Mouse (Mus musculus) thymus, adult 18-20 months (tissue): ENCODE results near the gene Atg4b.
"Not testable (repeated sequence)": the region's sequence is repeated elsewhere in the genome, so short reads cannot be mapped to it uniquely, and the experiment has no call there.

Experiments used
- DNase-seq, 2 experiments: peaks; one replicate each; pipeline ENCODE4 v3.0.0; 2022; ENCODE audit warnings: mixed read lengths in 2 of 2

Gene Atg4b

GRCm38 (mm10) chr1:93756154-93756553 is 4.9 kb downstream of the Atg4b start:
- no peak for DNase-seq

GRCm38 (mm10) chr1:93760076-93760475 is 8.8 kb downstream of the Atg4b start:
- DNase-seq = no peak

- not testable (repeated sequence) for DNase-seq
Observed at GRCm38 (mm10) chr1:93763531-93763930, 12.2 kb downstream of the Atg4b start.

DNA sequence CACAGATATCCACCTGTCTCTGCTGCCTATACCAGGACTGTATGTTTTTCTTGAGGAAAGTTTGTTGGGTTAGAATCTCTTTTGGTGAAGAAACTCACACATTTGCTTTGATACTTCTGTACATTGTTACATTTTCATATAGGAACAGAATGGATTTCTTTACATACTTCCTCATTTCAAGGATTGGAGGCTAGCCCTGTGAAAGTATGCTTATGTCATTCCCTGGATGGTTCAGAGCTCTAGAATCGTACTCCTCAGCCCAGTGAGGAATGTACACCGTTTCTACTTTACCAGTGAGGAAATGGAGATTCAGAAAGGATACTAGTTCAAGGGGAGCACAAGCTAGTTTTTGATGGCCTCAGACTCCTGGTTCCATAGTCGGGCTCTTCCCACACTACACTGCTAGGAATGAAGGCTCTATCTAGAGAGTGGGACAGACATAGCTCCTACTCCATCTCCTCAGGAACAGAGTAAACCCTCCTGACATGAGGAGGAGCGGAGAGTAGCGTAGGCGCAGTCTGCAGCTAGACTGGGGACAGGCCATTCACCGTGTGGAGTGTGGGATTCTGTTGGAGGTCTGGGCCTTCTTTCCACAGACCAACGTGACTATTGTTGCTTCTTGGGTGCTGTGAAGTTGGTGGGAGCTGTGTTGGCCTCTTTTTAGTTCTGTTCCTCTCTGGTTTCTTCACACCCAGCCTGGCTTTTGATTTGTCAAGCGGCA is 13.7 kb downstream of the Atg4b start:
- no peak for DNase-seq

DNA sequence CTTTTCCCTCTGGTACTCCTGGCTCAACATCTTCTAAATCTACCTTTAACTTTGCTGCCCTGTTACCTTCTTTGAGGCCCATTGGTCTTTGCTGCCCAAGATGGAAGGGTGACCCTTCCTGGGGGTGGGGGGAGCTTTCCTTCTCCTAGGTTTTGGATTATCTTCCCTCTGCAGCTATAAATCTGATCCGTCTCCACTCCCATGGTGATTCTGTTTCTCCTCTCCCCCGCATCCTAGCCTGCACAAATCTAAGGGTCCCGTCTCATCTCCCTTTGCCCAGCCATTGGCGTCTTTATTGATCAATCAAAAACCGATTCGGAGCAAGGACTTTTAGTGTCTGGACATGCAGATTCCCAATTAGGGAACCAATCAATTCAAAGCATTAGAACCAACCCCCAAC is 16.3 kb downstream of the Atg4b start:
- DNase-seq = no peak

GRCm38 (mm10) chr1:93769901-93770300 is 18.6 kb downstream of the Atg4b start:
- no peak for DNase-seq

DNA sequence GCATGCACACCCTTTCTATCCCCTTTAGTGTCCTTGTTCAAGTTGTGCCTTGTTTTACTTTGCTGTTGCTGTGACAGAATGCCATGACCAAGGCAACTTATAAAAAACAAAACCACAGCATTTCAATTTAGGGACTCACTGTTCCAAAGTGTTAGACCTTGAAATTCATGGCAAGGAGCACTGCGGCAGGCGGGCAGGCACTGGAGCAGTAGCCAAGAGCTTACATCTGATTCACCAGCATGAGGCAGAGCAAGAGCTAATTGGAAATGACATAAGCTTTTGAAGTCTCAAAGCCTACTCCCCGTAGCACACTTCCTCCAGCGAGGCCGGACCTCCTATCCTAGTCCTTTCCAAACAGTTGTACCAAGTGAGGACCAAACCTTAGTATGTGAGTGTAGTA is 25.4 kb downstream of the Atg4b start:
- no peak for DNase-seq

- no peak for DNase-seq
Observed at GRCm38 (mm10) chr1:93786912-93787311, 35.6 kb downstream of the Atg4b start.

DNA sequence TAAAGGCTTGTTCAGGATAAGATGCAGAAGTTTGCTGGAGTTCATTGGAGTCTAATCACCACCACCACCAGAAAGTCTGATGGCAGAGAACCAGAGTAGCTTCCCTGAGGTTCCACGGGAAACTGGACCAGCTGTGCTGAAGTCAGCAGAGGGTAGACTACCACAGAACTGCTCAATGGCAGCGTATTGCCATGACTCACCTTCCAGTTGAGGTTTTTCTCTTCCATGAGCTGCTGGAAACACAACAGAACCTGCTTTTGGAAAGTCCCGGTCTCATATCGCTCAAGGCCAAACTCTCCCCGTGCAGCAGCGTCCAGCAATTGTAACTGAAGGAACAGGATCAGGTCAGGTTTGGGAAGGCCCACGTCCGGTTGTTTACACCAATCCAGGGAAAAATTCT is 43.2 kb downstream of the Atg4b start:
- DNase-seq = no peak

DNA sequence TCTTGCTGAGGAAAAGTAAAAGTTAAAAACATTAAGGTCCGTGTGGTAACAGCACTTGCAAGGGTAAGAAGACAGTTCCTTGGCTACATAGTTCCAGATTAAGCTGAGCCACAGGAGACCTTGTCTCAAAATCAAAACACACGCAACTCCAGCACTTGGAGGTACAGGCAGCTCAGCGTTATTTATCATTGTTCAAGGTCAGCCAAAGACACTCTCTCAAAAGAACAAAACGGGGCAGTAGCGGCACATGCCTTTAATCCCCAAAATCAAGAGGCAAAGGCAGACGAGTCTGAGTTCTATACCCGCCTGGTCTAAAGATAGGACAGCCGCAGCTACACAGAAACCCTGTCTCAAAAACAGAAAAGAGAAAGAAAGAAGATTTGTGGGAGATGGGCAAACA is 44.6 kb downstream of the Atg4b start:
- DNase-seq = no peak

DNA sequence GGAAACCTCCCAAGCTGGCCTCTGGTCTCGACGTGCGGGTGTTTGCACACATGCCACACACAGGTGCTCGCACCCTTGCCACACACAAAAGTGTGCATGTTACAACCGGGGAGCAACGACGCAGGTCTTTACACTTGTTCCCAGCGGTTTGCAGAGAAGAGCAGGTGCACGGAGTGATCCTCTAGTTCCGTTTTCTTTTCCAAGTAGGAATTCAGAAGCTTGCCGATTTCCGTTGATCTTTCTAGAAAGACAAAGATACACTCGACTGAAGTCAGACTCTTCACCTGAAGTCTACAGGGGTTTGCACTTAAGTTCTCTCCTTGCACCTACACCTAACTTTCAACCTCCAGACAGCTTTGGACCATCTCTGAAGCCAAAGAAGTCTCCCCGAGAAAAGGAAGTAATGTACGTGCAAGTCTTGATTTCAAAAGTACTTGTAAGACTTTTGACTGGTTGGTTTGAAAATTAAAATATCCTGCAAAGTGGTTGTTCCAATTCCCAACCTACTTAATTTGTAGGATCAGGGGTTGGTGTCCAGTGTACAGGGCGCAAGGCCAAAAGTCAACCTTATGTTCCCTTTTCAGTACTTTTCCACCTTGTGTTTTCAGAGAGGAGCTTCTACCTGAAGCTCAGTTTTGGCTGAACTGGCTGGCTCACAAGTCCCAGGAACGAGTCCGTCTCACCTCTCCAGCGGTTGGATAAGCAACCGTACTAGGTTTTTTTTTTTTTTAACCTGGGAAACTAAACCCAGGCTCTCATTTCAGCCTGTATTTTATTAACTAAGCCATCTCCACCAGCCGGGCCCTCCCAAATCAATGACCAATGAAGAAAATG is 49.6 kb downstream of the Atg4b start:
- DNase-seq = no peak

DNA sequence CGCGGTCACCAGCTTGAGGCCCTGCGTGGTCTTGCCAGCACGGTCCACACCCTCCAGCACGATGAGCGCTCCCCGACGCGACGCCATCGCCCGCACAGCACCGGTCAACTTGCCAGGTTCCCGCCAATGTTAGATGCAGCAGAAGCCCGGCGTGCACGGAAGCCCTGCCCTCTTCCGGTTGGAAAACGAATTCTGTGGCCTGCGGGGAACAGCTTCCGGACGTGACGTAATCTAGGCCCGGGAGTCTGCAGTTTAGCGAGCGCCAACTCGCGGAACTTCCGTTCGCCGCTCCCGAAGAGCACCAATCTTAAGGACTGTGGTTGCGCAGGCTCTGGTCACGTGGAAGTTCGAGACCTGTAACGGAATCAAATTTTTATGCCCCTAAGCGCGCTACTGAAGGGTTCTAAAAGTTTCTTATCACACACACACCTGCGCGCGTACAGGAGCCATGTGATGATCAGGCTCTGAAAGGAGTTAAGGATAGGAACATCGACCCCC is 50.5 kb downstream of the Atg4b start, which contains the start of gene Dtymk:
TSS of gene Dtymk (minus strand) at position 194 of the 498 bp plus-strand sequence.
- DNase-seq = peak; percentile 87 to 92

DNA sequence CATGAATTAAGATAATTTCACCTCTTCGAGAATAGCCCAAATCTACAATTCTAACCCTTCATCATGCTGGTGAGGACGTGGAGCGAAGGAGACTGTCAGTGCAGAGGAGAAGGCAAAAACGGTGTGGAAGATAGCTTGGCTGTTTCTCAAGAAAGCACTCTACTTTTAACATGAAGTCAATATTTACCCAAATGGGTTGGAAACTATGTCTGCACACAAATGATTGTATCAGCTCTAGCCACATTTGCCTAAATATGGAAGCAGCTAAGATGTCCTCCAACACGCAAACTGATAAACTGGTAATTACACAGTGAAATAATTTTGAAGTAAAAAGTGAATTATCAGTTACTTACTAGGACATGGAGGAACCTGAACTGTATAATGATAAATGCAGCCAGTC is 51.5 kb downstream of the Atg4b start:
- DNase-seq = no peak

DNA sequence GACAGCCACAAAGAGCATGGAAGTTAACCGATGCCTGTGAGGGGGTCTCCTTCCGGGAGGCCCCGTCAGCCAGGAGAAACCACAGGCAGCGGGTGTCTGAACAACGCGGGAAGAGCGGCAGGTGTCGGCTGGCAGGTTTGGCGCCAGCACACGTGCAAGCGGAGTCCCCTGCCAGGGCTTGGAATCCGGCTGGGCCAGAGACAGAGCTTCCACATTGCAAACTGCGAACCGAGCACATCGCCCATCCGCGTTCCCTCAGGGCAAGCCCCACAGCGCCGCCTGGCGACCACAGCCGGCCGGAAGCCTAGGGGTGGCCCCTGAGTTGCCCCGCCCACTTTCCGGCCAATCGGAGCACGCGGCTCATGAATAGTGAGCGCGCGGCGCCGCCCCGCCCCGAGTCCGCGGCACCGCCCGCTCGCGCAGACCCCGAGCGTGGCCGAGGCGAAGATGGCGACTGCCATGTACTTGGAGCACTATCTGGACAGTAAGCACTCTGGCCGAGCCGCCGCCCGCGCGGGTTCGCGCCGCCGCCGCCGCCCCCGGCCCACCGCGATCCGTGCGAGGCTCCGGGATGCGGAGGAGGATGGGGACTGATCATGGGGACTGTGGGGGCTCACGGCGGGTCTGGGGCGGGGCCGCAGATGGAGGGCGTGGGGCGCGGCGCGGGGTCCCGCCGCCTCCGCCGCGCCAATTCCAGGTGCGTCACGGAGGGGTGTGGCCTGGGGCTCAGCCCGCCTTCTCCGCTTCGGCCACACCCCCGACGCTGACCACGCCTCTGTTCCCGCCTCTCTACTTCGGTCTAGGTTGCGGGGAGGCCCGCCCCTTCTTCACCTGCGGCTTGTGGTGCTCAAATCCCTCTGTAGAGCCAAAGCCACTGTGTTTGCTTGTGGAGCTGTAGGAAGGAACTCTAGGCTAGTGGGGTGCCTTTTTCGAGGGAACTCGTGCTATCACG is 52.5 kb downstream of the Atg4b start, which contains the start of gene Ing5:
TSS of gene Ing5 (plus strand) at position 410 of the 952 bp plus-strand sequence.
- peak; percentile 97 to 98 for DNase-seq

GRCm38 (mm10) chr1:93804818-93805217 is 53.5 kb downstream of the Atg4b start:
- no peak for DNase-seq

GRCm38 (mm10) chr1:93805221-93805951 is 54.1 kb downstream of the Atg4b start:
- no peak for DNase-seq

GRCm38 (mm10) chr1:93808871-93809270 is 57.6 kb downstream of the Atg4b start:
- DNase-seq = no peak

GRCm38 (mm10) chr1:93810011-93810410 is 58.7 kb downstream of the Atg4b start:
- no peak for DNase-seq

DNA sequence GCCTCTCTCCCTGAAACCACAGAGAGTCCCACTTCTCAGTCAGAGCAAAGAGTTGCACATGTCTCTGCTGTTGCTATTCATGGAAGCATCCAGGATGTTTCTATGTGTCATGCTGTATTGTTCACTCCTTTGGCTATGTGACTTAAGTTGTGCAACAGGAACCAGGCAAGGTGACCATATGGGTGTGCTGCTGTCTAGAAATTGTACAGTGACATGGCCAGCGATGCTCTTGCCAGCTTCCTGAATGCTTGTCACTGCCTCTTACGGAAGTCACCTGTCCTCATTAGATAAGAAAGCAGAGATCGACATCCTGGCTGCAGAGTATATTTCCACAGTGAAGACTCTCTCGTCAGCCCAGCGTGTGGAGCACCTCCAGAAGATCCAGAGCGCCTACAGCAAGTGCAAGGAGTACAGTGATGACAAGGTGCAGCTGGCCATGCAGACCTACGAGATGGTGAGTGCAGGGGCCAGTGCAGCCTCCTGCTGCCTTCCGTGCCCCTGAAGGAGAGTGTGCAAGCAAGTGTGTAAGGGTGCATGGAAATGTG is 60.3 kb downstream of the Atg4b start:
- DNase-seq = no peak

GRCm38 (mm10) chr1:93817823-93818532 is 66.7 kb downstream of the Atg4b start:
- DNase-seq = no peak

GRCm38 (mm10) chr1:93818722-93819121 is 67.4 kb downstream of the Atg4b start:
- no peak for DNase-seq
